Mouse (Mus musculus): ENCODE results near the gene Plb1.

DNA sequence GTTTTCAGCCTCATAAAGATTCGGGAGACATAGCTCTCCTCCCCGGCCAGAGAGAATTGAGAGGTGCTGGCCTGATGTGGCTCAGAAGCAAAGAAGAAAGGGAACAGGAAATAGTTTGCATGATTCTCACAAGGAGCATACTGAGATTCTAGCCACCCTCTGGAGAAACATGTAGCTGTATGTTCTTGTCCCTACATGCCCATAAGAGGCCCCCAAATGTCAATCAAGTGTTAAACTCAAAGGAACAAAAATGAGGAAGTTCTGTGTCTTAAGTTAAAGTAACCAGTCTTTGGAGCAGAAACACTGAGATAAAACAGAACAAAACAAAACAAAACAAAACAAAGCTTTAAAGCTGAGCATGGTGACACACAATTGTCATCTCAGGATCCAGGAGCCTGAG lies 6.8 kb downstream of the Plb1 start:
- TF ChIP-seq POLR2A (IDR thresholded peaks at IDR 0.05; ENCODE audit: borderline replicate concordance, low read depth, low read length): no peak
- no peak for TF ChIP-seq CTCF (IDR thresholded peaks at IDR 0.05; ENCODE audit: low read depth, low read length)
